Mouse (Mus musculus) lung, embryonic 15.5 days (tissue): ENCODE results near the gene Myh14. TPM values are rescaled to one million over a fixed set of nuclear protein-coding genes. Genes with fewer than 3 reads are reported as not detected.

Experiments used
- ATAC-seq: fragments of 200-750 bp; cut with Nextera tagmentation; 2 replicates; pipeline ENCODE4 v1.8.0; 2017; ENCODE audit warnings: moderate number of reproducible peaks, borderline replicate concordance; ENCODE audit not compliant: low FRiP score, low TSS enrichment; ENCODE audit errors: extremely low read depth
- H3K27ac ChIP-seq: fragments of 300-500 bp; sonication (generic); 2 replicates; pipeline ENCODE4 v1.5.1; 2015; ENCODE audit warnings: moderate library complexity, mild to moderate bottlenecking, inconsistent platforms
- H3K27me3 ChIP-seq: fragments of 300-500 bp; sonication (generic); 2 replicates; pipeline ENCODE4 v1.6.1; 2015; ENCODE audit warnings: inconsistent platforms
- H3K36me3 ChIP-seq: fragments of 300-500 bp; sonication (generic); 2 replicates; pipeline ENCODE4 v1.6.1; 2015; ENCODE audit warnings: inconsistent platforms
- H3K4me1 ChIP-seq: fragments of 300-500 bp; sonication (generic); 2 replicates; pipeline ENCODE4 v1.6.1; 2015; ENCODE audit warnings: inconsistent platforms
- H3K4me2 ChIP-seq: fragments of 300-500 bp; sonication (generic); 2 replicates; pipeline ENCODE4 v1.6.1; 2015; ENCODE audit warnings: inconsistent platforms, mild to moderate bottlenecking, moderate library complexity
- H3K4me3 ChIP-seq: fragments of 300-500 bp; sonication (generic); 2 replicates; pipeline ENCODE4 v1.5.1; 2015; ENCODE audit warnings: mild to moderate bottlenecking, inconsistent platforms
- H3K9ac ChIP-seq: fragments of 300-500 bp; sonication (generic); 2 replicates; pipeline ENCODE4 v1.6.1; 2015; ENCODE audit warnings: inconsistent platforms
- H3K9me3 ChIP-seq: fragments of 300-500 bp; sonication (generic); 2 replicates; pipeline ENCODE4 v1.6.1; 2016; ENCODE audit warnings: inconsistent platforms
- WGBS: fragments of 180-500 bp; shearing (Covaris S2); methylation state at CpG from one replicate; pipeline ENCODE4 v1.1.7; 2015; 5-methylcytosine and 5-hydroxymethylcytosine counted together
- polyA plus RNA-seq: library from polyadenylated mRNA; unstranded; fragments of >200 nt; fragmentation: Nextera tagmentation; extraction: Ambion mirVana; gene quantifications from 2 replicates; pipeline ENCODE4 v1.2.1, GENCODE M21; 2015

Gene Myh14
- polyA plus RNA-seq, 1 experiment from 2014 or later, result 47.8 TPM

DNA sequence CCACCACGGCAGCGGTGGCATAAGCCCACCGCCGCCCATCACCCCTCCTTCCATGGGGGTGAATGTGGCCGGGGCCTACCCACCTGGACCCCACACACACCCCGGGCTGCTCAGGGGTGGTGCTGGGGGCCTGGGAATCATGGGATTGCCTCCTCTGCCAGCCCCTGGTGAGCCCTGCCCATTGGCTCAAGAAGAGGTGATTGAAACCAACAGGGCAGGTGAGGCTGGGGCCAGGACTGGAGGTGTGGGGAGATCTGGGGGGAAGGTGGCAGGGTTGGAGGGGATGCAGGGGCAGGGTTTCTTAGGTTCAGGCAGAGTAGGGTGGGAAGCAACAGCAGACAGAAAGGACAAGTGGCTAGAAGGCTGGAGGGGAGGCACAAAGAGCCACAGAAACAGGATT lies 74.6 kb downstream of the Myh14 start:
- Histone ChIP-seq H3K9me3 (no peaks in the 10 kb centered on the region), H3K9ac (no peak overlapping the region), H3K27me3 (peaks cover 36% of the 10 kb centered on the region), H3K4me1 (peaks cover 12% of the 10 kb centered on the region), H3K27ac (no peak overlapping the region), H3K4me3 (no peak overlapping the region), H3K4me2 (no peak overlapping the region), H3K36me3 (no peaks in the 10 kb centered on the region)
- ATAC-seq, result no peak
- WGBS, result 86% methylated on average over 6 of the region's 6 CpGs

DNA sequence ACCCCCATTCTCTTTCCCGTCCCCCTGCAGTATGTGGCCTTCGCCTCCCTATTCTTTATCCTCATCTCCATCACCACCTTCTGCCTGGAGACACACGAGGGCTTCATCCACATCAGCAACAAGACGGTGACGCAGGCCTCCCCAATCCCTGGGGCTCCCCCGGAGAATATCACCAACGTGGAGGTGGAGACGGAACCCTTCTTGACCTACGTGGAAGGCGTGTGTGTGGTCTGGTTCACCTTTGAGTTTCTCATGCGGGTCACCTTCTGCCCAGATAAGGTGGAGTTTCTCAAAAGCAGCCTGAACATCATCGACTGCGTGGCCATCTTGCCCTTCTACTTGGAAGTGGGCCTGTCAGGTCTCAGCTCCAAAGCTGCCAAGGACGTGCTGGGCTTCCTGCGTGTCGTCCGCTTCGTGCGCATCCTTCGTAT lies 75.5 kb downstream of the Myh14 start:
- no peak for ATAC-seq
- no peak overlapping the region for H3K4me3 ChIP-seq

DNA sequence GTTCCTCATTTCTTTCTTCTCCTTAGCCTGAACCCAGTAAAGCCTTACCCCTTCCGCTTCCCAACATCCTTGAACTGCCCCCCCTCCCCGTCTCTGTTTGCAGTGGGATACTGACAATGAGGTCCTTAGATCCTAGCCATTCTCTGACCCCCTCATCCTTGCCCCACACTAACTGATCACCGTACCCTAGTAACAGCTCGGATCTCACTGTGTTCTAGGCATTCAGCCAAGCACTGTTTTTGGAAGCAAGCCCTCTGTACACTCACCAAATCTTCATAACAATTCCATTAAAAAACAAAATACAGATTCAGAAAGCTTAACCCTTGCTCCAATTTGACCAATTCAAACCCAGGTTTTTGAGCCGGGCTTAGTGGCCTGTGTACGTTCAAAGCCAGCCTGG lies 76.4 kb downstream of the Myh14 start:
- Histone ChIP-seq H3K9ac (no peak overlapping the region), H3K4me2 (no peak overlapping the region; the same call in 1 of the 2 replicates), H3K4me1 (peaks cover 27% of the 10 kb centered on the region), H3K36me3 (no peaks in the 10 kb centered on the region), H3K9me3 (no peaks in the 10 kb centered on the region), H3K27me3 (peaks cover 43% of the 10 kb centered on the region), H3K27ac (no peak overlapping the region), H3K4me3 (no peak overlapping the region)
- no peak for ATAC-seq
- WGBS, result 55% methylated on average over 6 of the region's 6 CpGs

More for the DNA sequence above, 75.5 kb downstream of the Myh14 start:
- Histone ChIP-seq H3K36me3 (no peaks in the 10 kb centered on the region), H3K27me3 (peaks cover 35% of the 10 kb centered on the region), H3K4me2 (no peak overlapping the region), H3K9ac (no peak overlapping the region), H3K4me1 (peaks cover 19% of the 10 kb centered on the region), H3K27ac (no peak overlapping the region), H3K9me3 (no peaks in the 10 kb centered on the region)
- 90% methylated on average over 20 of the region's 20 CpGs for WGBS

DNA sequence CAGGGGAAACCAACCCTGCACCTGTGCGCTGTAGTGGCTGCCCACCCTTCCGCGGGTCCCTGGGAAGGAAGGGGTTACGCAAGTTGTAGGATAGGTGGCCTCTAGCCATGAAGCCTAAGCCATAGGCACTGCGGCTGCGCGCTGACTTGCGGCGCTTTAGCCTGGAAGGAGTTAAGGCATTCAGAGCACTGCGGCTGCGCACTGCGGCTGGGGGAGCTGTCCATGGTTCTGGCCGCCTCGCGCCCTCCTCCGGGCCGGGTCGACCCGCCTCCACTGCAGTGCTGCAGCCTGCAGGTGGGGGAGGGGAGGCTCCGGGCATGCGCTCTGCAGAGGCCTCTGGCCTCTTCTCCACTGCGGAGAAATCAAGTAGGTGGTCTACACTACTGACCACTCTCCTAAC lies 76.9 kb downstream of the Myh14 start:
- under 1% methylated on average over 22 of the region's 22 CpGs for WGBS
- Histone ChIP-seq H3K27ac (no peak overlapping the region), H3K4me1 (peaks cover 32% of the 10 kb centered on the region), H3K27me3 (peaks cover 47% of the 10 kb centered on the region), H3K4me2 (peak overlapping the region; percentile 99), H3K9me3 (no peaks in the 10 kb centered on the region), H3K9ac (no peak overlapping the region), H3K36me3 (no peaks in the 10 kb centered on the region), H3K4me3 (peak overlapping the region; percentile 11; the same call in 1 of the 2 replicates)
- peak; percentile 17 for ATAC-seq

DNA sequence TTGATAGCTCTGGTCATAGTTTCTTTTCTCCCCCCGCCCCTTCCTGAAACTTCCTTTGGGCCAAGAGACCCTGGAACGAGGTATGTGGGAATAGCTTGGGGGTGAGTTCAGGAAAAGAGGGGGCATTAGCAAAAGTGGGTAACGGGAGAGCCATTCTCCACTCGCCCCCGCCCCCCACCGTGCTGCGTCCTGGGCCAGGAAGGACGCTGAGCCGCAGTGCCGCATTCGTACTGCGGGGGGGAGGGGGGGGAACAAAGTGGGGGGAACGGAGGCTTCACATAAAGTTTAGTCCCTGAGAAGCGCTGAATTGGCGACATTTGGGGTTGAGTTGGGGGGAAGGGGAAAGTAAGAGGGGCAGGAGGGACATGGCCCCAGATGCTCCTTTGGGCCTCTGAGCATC lies 77.6 kb downstream of the Myh14 start:
- Histone ChIP-seq H3K9ac (no peak overlapping the region), H3K4me2 (peak overlapping the region; percentile 99), H3K36me3 (no peaks in the 10 kb centered on the region), H3K4me1 (peaks cover 40% of the 10 kb centered on the region), H3K27ac (no peak overlapping the region), H3K9me3 (no peaks in the 10 kb centered on the region), H3K4me3 (peak overlapping the region; percentile 6), H3K27me3 (peaks cover 55% of the 10 kb centered on the region)
- ATAC-seq, result no peak
- WGBS, result 2% methylated on average over 8 of the region's 15 CpGs

DNA sequence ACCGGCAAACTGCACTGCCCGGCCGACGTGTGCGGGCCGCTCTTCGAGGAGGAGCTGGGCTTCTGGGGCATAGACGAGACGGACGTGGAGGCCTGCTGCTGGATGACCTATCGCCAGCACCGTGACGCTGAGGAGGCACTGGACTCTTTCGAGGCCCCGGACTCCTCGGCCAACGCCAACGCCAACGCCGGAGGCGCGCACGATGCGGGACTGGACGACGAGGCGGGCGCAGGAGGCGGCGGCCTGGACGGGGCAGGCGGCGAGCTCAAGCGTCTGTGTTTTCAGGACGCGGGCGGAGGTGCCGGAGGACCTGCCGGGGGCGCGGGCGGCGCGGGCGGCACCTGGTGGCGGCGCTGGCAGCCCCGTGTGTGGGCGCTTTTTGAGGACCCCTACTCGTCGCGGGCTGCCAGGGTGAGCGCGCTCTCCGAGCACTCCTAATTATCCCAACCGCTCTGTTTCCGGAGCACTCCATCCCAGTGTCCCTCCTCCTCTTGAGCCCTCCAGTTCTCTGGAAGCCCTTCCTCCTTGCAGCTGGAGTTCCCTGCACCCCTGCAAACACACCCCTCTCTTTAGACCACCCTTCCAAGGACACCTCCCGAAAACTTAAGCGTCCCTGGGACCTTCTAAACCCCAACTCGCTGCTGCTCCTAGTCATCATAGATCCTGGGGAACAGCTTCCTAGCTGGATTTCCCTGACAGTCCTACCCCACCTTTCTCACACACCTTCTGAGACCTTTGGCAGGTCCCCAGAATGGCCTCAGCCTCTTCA lies 79.1 kb downstream of the Myh14 start:
- H3K9me3 ChIP-seq, result no peaks in the 10 kb centered on the region
- peak overlapping the region; percentile 99 for H3K4me2 ChIP-seq
- ATAC-seq, result no peak
- no peaks in the 10 kb centered on the region for H3K36me3 ChIP-seq
- peaks cover 40% of the 10 kb centered on the region for H3K4me1 ChIP-seq
- peak overlapping the region; percentile 56 for H3K4me3 ChIP-seq
- peak overlapping the region; percentile 36 for H3K9ac ChIP-seq
- under 1% methylated on average over 47 of the region's 60 CpGs for WGBS
- H3K27me3 ChIP-seq, result peaks cover 70% of the 10 kb centered on the region
- H3K27ac ChIP-seq, result no peak overlapping the region

DNA sequence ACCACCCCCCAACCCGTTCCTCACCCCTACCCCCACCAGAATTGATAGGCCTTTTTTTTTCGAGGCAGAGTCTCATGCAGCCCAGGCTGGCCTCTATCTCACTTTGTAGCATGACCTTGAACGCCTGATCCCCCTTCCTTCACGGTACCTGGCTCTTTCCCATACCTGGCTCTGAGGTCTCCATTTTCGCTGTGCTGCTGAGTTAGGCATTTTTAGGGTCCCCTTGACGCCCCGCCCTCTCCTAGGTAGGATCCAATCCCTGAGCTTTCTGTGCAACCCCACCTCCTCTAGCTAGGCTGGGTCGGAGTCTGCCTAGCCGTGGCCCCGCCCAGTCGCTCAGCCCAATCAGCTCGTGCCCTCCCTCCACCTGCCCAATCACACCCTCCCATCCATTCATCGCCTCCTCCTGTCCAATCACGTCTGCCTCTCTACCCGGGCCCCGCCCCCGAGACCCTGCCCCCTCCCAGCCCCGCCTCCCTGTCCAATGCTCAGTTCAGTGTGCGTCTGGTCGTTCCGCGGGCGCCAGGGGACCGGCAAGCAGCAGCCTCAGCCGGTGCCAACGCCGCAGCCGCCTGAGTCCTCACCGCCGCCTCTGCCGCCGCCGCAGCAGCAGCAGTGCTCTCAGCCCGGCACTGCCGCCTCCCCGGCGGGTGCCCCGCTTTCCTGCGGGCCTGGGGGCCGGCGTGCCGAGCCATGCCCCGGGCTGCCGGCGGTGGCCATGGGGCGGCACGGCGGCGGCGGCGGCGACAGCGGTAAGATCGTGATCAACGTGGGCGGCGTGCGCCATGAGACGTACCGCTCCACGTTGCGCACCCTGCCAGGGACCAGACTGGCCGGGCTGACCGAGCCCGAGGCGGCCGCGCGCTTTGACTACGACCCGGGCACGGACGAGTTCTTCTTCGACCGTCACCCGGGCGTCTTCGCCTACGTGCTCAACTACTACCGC lies 80.0 kb downstream of the Myh14 start, which contains the start of gene Kcnc3:
TSS of gene Kcnc3 (plus strand) at position 263 of the 946 bp plus-strand sequence.
- H3K27me3 ChIP-seq, result peaks cover 78% of the 10 kb centered on the region
- peak within 1 kb of the TSS; percentile 36 for H3K9ac ChIP-seq
- no peaks in the 10 kb centered on the region for H3K9me3 ChIP-seq
- peak within 1 kb of the TSS; percentile 56 for H3K4me3 ChIP-seq
- WGBS, result under 1% methylated on average over 80 of the region's 80 CpGs
- peak within 1 kb of the TSS; percentile 41; the same call in 1 of the 2 replicates for H3K27ac ChIP-seq
- peak; percentile 89 for ATAC-seq
- H3K4me2 ChIP-seq, result peak within 1 kb of the TSS; percentile 99
- no peaks in the 10 kb centered on the region for H3K36me3 ChIP-seq
- peaks cover 40% of the 10 kb centered on the region for H3K4me1 ChIP-seq

DNA sequence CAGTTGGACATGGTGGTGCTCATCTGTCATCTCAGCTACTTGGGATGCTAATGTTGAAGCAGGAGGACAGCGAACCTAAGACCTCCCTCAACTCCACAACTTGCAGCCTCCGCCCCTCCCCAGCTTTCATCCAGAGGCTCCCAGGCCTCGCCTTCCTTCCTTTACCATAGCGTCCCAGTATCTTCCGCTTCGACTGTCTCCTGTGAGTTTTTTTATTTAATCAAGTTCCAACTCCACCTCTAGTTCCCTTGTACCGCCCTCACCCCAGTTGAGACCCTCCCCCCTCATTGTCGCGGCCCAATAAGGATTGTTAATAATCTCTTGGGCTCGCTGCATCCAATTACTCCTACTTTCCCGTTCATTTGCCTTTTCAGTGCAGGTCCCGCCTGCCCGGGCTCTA lies 80.7 kb downstream of the Myh14 start:
- H3K27ac ChIP-seq, result no peak overlapping the region
- H3K27me3 ChIP-seq, result peaks cover 83% of the 10 kb centered on the region
- peaks cover 40% of the 10 kb centered on the region for H3K4me1 ChIP-seq
- peak overlapping the region; percentile 99 for H3K4me2 ChIP-seq
- ATAC-seq, result no peak
- H3K36me3 ChIP-seq, result no peaks in the 10 kb centered on the region
- H3K9me3 ChIP-seq, result no peaks in the 10 kb centered on the region
- H3K4me3 ChIP-seq, result peak overlapping the region; percentile 56
- WGBS, result 2% methylated on average over 13 of the region's 13 CpGs
- H3K9ac ChIP-seq, result no peak overlapping the region

DNA sequence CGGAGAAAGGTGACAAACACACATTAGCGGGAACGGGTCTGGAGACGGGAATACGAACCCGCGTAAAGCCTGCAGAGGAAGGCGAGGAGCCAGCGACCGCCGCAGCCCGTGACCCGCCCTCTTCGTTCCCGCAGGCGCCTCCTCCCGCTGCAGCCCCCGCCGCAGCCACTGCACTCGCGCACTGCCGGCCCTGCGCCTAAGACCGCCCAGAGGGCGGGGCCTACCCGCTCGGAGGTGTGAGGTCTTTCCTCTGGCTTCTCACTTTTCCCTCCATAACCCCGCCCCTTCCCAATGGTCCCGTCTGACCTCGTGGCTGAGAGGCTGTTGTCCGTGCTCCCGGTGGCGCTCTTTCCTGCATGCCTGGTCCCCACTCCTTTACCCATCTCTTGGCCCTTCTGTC lies 81.5 kb downstream of the Myh14 start:
- ATAC-seq, result peak; percentile 58
- Histone ChIP-seq H3K4me2 (peak overlapping the region; percentile 99), H3K27ac (peak overlapping the region; percentile 41; the same call in 1 of the 2 replicates), H3K9me3 (no peaks in the 10 kb centered on the region), H3K27me3 (peaks cover 83% of the 10 kb centered on the region), H3K9ac (peak overlapping the region; percentile 25), H3K4me3 (peak overlapping the region; percentile 56), H3K36me3 (no peaks in the 10 kb centered on the region), H3K4me1 (peaks cover 40% of the 10 kb centered on the region)
- WGBS, result 1% methylated on average over 33 of the region's 33 CpGs

DNA sequence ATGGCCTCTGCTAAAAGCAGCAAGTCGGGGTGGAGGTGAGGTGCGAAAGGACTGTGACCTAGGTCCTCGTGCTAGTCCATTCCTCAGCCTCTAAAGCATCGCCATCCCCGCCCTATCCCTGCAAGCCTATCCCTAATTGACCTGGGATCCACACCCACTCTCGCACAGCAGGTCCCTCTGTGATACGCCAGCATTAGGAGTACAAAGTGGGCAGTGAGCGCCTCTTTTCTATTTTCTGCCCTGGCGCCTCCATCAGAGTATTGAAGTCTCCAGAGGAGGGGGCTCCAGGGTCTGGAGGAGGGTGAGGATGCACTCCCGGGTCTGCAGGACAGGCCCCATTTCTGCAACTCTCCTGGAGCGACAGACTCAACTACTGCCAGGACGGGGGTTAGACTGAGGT lies 82.3 kb downstream of the Myh14 start:
- Histone ChIP-seq H3K9me3 (no peaks in the 10 kb centered on the region), H3K4me3 (peak overlapping the region; percentile 56), H3K4me2 (peak overlapping the region; percentile 99), H3K27ac (no peak overlapping the region), H3K36me3 (no peaks in the 10 kb centered on the region), H3K27me3 (peaks cover 79% of the 10 kb centered on the region), H3K4me1 (peaks cover 39% of the 10 kb centered on the region), H3K9ac (peak overlapping the region; percentile 25; the same call in 1 of the 2 replicates)
- ATAC-seq, result no peak
- 8% methylated on average over 12 of the region's 12 CpGs for WGBS

DNA sequence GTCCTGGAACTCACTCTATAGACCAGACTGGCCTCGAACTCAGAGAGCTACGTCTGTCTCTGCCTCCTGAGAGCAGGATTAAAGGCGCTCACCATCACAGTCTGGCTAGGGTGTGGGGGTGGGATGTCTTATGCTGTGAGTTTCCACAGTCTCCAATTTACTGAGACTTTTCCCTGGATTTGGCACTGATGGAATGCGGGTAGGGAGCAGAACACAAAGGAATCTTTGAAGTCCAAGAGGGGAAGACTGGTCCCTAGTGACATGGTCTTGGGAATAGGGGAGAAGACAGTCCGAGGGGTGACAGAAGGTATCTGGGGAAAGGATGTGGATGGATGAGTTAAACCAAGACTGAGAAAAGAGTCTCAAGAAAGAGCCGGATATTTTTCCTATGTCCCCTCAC lies 83.0 kb downstream of the Myh14 start:
- ATAC-seq, result no peak
- H3K4me1 ChIP-seq, result peaks cover 41% of the 10 kb centered on the region
- no peak overlapping the region for H3K27ac ChIP-seq
- H3K9me3 ChIP-seq, result no peaks in the 10 kb centered on the region
- WGBS, result 36% methylated on average over 6 of the region's 6 CpGs
- peak overlapping the region; percentile 99 for H3K4me2 ChIP-seq
- H3K9ac ChIP-seq, result no peak overlapping the region
- H3K27me3 ChIP-seq, result peaks cover 72% of the 10 kb centered on the region
- H3K4me3 ChIP-seq, result peak overlapping the region; percentile 56; the same call in 1 of the 2 replicates
- H3K36me3 ChIP-seq, result no peaks in the 10 kb centered on the region
